Mouse (Mus musculus) NIH3T3 (cell line): Measurements from ENCODE around the gene Asic4.

Experiments
- DNase-seq: peaks from one replicate; pipeline ENCODE4 v3.0.0-alpha.2; 2012; ENCODE audit warnings: low read depth

The Asic4 gene

GRCm38 (mm10) chr1:75467215-75467927 is 17.1 kb downstream of the Asic4 start:
- DNase-seq: peak; percentile 94

- no peak for DNase-seq
Measured at GRCm38 (mm10) chr1:75469287-75469825, 19.1 kb downstream of the Asic4 start.

DNA sequence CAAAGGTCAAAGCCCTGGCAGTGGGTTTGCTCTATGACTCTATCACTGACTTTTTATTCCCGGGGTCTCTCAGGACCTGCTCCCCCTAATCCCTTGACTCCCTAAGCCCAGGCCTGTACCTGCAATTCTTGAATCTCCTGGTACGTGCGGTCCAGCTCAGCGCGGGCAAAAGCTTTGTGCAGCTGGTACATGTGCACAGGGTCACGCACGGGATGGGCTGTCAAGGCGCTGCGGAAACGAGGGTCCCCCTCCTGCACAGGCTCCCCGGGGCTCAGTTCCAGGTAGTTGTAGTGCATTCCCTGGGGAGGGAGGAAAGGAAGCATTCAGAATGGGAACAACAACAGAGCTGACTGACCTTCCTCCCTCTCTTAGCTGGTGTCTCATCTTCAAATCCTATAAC is 26.2 kb downstream of the Asic4 start:
- no peak for DNase-seq

DNA sequence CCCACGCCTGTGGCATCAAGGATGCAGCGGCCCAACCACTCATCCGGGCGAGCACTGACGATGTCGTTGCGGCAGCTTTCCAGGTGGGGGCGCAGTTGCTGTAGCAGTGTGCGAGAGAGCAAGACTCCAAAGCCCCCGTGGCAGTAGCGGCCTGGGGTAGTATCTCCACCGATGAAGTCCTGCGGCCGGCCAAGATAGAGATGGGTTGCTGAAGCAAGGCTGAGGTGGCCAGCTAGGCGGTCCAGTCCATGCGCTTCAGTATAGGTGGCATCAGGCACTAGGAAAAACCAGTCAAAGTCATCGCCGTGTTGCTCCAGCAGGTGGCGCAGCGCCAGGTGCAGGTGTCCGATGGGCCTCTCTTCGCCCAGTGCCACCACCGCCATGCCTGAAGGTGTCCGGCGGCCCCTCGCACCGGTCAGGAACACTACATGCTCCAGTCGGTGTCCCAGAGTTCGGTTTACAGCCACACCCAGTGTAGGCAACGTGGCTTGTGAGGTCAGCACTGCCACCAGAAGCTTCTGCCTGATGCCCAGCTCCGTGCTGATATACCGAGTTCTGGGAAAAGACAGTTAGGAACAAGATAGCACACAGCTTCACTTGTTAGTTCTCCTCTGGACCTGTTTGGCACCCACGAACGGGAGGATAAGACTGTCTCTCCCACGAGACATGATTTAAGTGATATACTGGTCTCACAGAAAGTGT is 27.2 kb downstream of the Asic4 start:
- DNase-seq: peak; percentile 86

GRCm38 (mm10) chr1:75477966-75478290 is 27.7 kb downstream of the Asic4 start:
- DNase-seq: peak; percentile 26

- peak; percentile 68 for DNase-seq
Measured at GRCm38 (mm10) chr1:75478497-75478896, 28.3 kb downstream of the Asic4 start.

DNA sequence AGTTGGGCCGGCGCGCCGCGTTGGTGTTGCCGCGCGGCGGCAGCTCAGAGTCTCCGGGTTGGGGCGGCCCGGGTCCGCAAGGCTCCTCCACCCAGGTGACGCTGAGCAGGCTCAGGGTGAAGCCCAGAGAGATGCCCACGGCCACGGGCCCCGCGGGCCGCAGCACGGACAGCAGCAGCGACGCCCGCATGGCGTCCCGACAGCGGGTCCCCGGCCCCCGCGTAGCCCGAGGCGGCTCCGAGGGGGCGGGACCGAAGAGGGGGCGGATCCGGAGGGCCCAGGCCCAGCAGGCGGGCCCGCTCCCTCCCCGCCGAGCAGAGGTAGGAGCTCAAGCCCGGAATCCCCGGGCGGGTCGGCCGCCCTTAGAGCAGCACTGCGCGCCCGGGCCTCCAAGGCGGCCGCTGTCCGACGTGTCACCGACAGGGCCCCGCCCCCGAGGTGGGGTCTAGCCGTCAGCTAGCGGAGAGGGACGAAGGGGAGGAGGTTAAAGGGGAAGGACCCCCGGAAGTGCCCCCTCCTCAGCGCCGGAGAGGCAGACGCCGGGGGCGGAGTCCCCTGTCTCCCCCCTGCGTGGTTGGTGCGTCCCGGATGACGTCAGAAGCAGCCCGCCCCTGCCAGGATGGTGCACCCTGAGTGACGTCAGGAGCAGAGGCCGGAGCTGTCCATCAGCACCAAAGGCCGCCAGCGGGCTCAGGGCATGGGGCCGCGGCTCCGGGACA is 28.8 kb downstream of the Asic4 start, which contains the start of the genes Chpf and Tmem198:
Gene Chpf (minus strand): TSS at position 392 of the 719 bp plus-strand sequence.
Gene Tmem198 (plus strand): TSS at position 617 of the 719 bp plus-strand sequence.
- peak; percentile 98 for DNase-seq

GRCm38 (mm10) chr1:75479635-75479989 is 29.4 kb downstream of the Asic4 start:
- DNase-seq: no peak

DNA sequence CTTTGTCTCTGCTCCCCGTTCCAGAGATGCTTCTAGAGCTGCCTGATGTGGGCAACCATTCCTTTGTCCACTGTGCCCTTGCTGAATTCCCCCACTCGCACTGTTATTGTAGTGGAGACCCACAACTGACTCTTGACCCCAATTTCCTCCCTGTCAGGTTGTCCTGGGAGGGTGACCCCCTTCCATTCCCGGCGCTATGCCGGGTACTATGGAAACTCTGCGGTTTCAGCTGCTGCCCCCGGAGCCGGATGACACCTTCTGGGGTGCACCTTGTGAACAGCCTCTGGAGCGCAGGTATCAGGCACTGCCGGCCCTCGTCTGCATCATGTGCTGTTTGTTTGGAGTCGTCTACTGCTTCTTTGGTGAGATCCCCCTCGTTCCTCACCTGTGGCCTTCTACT is 29.8 kb downstream of the Asic4 start:
- no peak for DNase-seq

GRCm38 (mm10) chr1:75480735-75481134 is 30.5 kb downstream of the Asic4 start:
- DNase-seq: no peak

DNA sequence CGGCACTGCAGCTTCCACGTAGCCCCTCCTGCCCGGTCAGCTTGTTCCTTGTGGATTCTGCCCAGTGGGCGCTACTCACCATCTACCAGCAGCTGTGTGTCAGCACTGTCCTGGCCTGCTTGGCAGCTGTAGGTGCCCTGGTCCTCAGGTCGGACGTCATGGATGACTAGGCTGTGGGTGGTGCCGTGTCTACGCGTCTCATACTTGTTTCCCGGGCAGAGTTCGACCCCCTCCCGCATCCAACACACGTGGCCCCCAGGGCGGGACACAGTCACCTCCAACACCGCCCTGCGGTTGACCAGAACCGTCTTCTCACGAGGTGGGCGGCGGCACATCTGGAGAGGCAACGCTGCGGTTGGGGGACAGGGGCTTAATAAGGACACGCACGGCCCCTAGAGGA is 36.3 kb downstream of the Asic4 start:
- DNase-seq: no peak

DNA sequence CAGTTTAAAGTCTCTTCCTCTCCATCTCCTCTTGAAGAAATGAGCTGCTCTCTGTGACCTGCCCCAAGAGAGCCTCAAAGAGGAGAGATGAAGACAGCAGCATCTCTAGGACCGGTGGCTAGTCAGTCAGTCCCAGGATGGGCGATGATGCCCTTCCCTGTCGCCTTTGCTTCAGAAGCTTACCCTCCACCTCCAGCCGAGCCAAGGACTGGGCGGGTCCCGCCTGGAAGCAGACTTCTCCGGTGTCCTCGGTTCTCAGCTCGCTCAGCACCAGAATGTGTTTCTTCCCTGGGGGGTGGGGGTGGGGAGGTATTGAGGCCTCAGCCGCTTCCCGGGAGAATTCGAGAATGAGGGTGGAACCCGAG is 36.8 kb downstream of the Asic4 start:
- no peak for DNase-seq

- no peak for DNase-seq
Measured at GRCm38 (mm10) chr1:75487405-75488161, 37.3 kb downstream of the Asic4 start.

GRCm38 (mm10) chr1:75490785-75491551 is 40.7 kb downstream of the Asic4 start:
- no peak for DNase-seq

DNA sequence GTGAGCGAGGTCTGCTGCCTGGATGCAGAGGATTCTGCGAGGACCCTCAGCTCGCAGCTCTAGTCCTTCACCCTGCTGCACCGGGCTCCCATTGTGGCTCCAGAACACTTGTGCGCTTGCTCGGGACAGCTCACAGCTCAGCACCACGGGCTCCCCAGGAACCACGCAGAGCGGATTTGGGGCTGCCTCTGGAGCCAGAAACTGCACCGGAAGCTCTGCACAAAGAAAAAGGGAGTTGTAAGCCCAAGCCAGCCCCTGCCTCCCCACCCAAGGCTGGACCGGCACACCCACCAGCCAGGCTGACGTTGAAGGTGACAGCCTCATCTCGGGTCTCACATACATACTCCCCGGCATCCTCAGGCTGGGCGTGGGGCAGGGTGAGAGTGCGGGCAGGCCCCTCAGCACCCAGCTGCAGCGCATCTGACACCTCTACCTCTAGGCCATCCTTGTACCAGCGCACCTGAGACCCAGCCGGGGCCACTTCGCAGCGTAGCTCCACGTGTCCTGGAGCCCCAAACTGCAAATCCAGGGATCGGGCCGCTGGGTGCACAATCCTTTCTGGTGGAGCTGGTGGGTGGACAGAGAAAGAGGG is 42.4 kb downstream of the Asic4 start:
- no peak for DNase-seq

DNA sequence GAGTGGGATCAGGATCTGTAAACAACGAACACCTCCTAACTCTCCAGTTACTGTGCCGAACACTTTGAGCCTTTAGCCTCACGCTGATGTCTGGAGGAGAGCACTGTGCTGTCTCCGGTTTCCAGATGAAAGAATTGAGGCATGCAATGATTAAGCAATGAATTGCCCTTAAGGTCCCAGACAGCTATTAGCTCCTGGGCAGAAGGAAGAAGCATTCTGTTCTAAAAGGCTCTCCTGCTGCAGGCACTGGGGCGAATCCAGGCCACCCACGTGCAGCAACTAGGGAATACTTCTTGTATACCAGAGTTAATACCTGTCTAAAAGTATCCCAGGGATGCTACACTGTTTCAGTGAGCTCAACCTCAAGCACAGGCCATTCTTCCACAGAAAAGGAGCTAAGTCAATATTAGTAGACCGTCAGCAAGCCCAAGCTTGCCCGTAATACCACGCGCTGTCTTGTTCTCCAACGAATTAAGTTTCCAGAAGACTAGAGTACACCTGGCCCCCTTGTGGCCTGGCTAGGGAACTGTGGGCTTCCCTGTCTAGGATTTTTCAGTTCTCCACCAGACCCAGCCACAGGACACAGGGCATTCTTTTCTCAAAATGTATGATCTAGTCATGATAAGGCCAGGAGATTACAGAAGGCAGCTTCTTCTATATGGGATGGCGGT is 44.8 kb downstream of the Asic4 start:
- peak; percentile 72 for DNase-seq

DNA sequence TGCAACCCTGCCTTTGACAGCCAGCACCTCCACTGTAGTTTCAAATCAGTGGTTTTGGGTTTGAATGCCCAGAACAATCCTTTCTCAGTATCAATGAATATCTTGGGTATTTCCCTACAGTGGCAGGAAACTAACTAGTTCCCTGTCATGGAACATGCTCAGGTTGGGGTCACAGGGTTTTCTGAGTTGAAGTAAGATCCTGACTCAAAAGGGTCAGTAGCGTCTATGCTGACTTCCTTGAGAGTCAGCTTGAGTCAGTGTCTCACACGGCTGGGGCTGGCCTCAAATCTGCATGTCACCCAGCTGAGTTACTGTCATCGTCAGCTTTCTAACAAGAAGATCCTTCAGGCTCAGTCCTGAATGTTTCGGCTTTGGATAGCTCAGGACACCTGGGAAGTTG is 48.7 kb downstream of the Asic4 start:
- DNase-seq: no peak

DNA sequence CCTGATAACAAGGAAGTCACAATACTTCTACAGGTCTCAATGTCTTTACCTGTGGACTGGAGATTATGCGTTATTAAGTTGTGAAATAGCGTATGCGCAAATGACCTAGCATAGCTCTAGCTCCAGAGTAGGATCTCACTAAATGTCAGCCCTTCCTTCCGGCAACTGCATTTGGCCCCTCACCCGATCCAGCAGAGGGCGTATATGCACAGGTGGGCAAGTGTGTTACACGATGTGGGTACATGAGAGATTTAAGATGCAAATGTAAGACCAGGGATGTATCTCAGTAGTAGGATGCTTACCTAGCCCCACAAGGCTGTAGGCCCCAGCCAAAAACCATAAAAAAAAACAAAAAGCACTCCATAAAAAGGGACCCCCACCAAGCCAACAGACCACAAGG is 49.2 kb downstream of the Asic4 start:
- peak; percentile 51 for DNase-seq

DNA sequence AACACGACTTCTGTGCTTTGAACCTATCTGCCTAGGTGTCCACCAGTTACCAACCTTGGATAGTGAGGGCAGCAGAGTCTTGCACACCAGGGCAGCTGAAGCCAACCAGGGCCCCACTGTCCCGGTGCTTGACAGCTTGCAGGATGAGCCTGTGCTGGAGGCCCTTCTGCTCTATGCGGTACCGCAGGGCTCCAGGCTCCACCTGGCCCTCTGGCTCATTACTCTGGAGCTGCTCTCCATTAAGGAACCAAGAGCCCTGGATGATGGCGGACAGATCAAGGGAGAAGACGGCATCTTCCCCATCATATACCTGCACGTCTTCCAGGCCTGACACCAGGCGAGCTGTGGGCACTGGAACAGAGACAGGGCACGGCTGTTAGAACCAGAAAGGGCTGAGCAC is 51.7 kb downstream of the Asic4 start:
- no peak for DNase-seq

DNA sequence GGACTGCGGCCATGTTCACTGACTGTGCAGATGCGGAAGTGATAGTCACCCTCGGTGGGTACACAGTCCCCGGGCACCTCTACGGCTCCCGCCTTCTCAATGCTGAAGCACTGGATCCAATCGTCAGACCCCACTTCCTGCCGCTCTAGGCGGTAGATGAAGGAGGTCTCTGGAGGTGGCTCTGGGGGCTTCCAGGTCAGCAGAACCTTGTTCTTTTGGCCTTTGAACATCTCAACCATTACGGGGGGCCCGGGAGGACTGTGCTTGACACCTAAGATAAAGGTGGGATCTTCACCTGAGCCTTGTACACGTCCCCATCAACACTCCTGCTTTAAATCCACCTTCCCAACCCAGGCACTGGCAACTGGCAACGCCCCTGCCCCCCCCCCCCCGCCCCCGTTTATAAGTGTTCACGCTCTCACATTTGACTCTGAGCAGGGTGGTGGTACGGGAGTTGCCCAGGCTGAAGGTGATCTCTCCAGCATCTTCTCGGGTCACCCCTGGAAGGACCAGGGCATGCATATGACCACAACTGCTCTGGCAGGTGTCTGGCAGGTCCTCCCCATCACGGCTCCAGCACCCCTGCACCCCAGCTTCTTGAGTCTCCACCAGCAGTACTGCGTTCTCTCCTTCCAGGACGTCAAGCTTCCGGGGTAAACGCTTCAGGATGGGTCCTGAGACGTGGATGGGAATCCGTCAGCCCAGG is 52.9 kb downstream of the Asic4 start:
- DNase-seq: no peak
